Mouse (Mus musculus) liver, adult 2 months (tissue): ENCODE results near the gene Eps8l2.

Experiments used
- CTCF ChIP-seq: fragments of 200-500 bp; IDR thresholded peaks from 2 replicates; pipeline ENCODE4 v1.5.1; 2011; ENCODE audit warnings: low read depth, low read length, control low read depth
- POLR2A ChIP-seq: fragments of 200-500 bp; IDR thresholded peaks from 2 replicates; pipeline ENCODE4 v1.6.1; 2011; ENCODE audit warnings: low read length, control low read depth; ENCODE audit not compliant: insufficient read depth; ENCODE audit errors: extremely low read depth

GRCm38 (mm10) chr7:141367358-141367757 lies 28.7 kb downstream of the Eps8l2 start:
- TF ChIP-seq CTCF, result no peak
- TF ChIP-seq POLR2A, result no peak
